Mouse (Mus musculus) kidney, postnatal 0 days (tissue): ENCODE data around the gene Cyren. TPM values are rescaled to one million over a fixed set of nuclear protein-coding genes. Genes with fewer than 3 reads are reported as not detected.

Experiments used
- ATAC-seq: fragments of 200-750 bp; cut with Nextera tagmentation; replicated peaks from 2 replicates; pipeline ENCODE4 v1.8.0; 2017; ENCODE audit warnings: low read depth, moderate number of reproducible peaks, moderate TSS enrichment, moderate library complexity; ENCODE audit not compliant: low FRiP score
- DNase-seq: peaks from one replicate; pipeline ENCODE4 v3.0.0-alpha.2; 2016; ENCODE audit warnings: low spot score
- H3K27ac ChIP-seq: fragments of 300-500 bp; sonication (generic); 2 replicates; pipeline ENCODE4 v1.5.1; 2014; ENCODE audit warnings: mild to moderate bottlenecking
- H3K27me3 ChIP-seq: fragments of 300-500 bp; sonication (generic); 2 replicates; pipeline ENCODE4 v1.6.1; 2014; ENCODE audit warnings: low read length, mixed read lengths; ENCODE audit not compliant: insufficient read depth
- H3K36me3 ChIP-seq: fragments of 300-500 bp; sonication (generic); 2 replicates; pipeline ENCODE4 v1.6.1; 2014; ENCODE audit warnings: low read length, mixed read lengths; ENCODE audit not compliant: insufficient read depth
- H3K4me1 ChIP-seq: fragments of 300-500 bp; sonication (generic); replicated peaks from 2 replicates; pipeline ENCODE4 v1.6.1; 2014; ENCODE audit warnings: antibody characterized with exemption, low read length, mixed read lengths; ENCODE audit not compliant: insufficient read depth
- H3K4me2 ChIP-seq: fragments of 300-500 bp; sonication (generic); 2 replicates; pipeline ENCODE4 v1.6.1; 2014; ENCODE audit warnings: mild to moderate bottlenecking, low read length, moderate library complexity, mixed read lengths
- H3K4me3 ChIP-seq: fragments of 300-500 bp; sonication (generic); replicated peaks from 2 replicates; pipeline ENCODE4 v1.5.1; 2014; ENCODE audit warnings: low read depth, low read length
- H3K9ac ChIP-seq: fragments of 300-500 bp; sonication (generic); 2 replicates; pipeline ENCODE4 v1.6.1; 2014; ENCODE audit warnings: low read depth, low read length
- H3K9me3 ChIP-seq: fragments of 300-500 bp; sonication (generic); replicated peaks from 2 replicates; pipeline ENCODE4 v1.6.1; 2016; ENCODE audit warnings: low read length, inconsistent platforms, mixed read lengths
- CTCF ChIP-seq: IDR thresholded peaks from 2 replicates; pipeline ENCODE4 v1.5.1; 2016; ENCODE audit warnings: antibody characterized with exemption, low read depth, mild to moderate bottlenecking, moderate library complexity
- WGBS: fragments of 180-500 bp; shearing (Covaris S2); extraction: QIAGEN DNeasy Blood & Tissue Kit; methylation state at CpG from one replicate; pipeline ENCODE4 v1.1.7; 2014; 5-methylcytosine and 5-hydroxymethylcytosine counted together
- polyA plus RNA-seq: library from polyadenylated mRNA; unstranded; fragments of >200 nt; fragmentation: Nextera tagmentation; extraction: Ambion mirVana; gene quantifications from 2 replicates; pipeline ENCODE4 v1.2.1, GENCODE M21; 2015

Gene Cyren
- polyA plus RNA-seq, 1 experiment from 2014 or later = 9.6 TPM

DNA sequence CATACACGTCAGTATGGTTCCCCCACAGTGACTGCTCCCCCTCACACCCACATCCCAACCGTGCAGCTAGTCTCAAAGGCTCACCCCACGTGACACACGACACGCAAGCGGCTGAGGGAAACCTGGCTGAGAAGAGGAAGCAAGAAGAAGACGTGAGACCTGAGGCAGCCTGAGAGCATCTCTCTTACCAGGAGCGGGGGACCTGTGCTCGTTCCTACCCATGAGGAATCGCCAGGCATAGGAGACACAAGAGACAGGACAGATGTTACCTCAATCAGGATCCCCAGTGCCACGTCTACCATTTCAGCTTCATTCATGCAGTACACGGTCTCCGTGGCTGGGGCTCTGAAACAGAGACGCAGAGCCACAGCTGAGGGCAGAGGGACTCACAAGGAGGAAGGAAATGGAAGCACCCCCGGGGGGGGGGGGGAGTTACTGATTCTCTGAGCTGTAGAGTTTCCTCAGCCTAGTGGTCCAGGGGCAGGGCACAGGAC, 2.5 kb downstream of the Cyren start:
- Histone ChIP-seq H3K9me3 (no peaks in the 10 kb centered on the region), H3K27ac (peak overlapping the region; percentile 82), H3K36me3 (no peaks in the 10 kb centered on the region), H3K9ac (no peak overlapping the region), H3K4me3 (no peak overlapping the region), H3K4me2 (peak overlapping the region; percentile 15; the same call in 1 of the 2 replicates), H3K4me1 (peaks cover 14% of the 10 kb centered on the region), H3K27me3 (no peaks in the 10 kb centered on the region)
- DNase-seq (no peak), ATAC-seq (no peak)
- TF ChIP-seq CTCF = no peak
- whole genome bisulfite sequencing = 74% methylated on average over 15 of the region's 15 CpGs

DNA sequence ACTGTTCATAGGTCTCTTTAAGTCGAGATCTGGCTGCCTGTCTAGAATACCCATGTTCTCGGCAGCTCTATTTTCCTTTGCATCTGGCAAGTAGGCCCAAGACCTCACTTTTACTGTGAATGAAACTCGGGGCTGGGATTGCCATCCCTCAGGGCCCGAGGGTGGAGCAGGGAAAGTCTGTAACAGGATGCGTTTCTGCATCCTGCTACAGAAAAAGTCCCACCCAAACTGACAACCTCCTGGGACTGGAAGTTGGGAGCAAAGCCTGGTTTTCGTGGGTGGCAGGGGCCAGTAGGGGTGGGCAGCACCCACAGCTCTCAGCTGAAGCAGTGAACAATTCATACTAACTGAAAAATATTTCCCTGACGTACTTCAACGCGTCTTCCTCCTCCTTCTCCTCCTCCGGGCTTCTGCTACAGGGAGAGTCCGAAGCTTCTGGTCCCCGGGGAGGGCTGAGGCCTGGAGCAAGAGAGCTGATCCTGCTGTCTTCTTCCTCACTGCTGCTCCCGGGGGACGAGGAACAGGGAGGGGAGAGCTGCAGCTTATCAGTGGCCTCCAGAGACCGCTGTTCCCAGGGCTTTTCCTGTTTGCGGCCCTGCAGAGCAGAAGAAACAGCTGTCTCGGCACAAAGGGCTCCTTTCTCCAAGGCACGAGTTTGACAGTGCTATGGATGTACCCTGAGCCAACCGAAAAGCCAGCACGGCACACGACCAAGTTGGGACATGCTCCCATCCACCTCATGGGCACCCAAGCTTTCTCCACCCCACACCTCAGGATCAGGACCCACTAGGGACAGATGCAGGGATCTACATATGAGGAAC, 3.5 kb downstream of the Cyren start:
- Histone ChIP-seq H3K36me3 (no peaks in the 10 kb centered on the region), H3K27me3 (no peaks in the 10 kb centered on the region), H3K9ac (0 out of 2 replicates have a peak overlapping the region, but pooled peaks have one; percentile 18), H3K4me3 (no peak overlapping the region), H3K27ac (peak overlapping the region; percentile 82), H3K9me3 (no peaks in the 10 kb centered on the region), H3K4me1 (peaks cover 14% of the 10 kb centered on the region), H3K4me2 (no peak overlapping the region; the same call in 1 of the 2 replicates)
- TF ChIP-seq CTCF = peak; percentile 46; the same call in 1 of the 2 replicates
- DNase-seq = peak; percentile 85
- WGBS = 51% methylated on average over 21 of the region's 21 CpGs
- no peak for ATAC-seq

DNA sequence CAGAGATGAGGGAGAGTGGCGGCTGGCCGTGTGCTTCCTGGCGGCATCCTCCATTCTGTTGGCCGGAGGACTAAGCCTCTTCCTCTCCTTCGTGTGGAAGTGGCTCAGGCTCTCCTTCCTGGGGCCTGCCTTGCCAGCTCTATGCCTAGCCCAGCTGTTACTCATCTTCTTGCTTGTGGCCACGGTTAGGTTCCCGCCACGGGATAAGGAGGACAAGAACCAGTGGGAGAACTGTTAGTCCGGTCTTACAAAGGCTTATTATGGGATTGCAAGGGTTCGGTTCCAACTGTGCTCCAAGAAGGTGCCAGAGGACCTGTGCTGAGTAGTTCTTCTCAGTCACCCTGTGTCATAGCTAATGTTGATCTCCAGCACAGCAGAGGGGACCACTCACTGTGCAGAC, 5.0 kb downstream of the Cyren start:
- no peak for TF ChIP-seq CTCF
- Histone ChIP-seq H3K4me2 (no peak overlapping the region), H3K9me3 (no peaks in the 10 kb centered on the region), H3K4me3 (no peak overlapping the region), H3K27me3 (no peaks in the 10 kb centered on the region), H3K36me3 (no peaks in the 10 kb centered on the region), H3K4me1 (peaks cover 8% of the 10 kb centered on the region; the same call in 1 of the 2 replicates), H3K9ac (no peak overlapping the region), H3K27ac (no peak overlapping the region)
- 81% methylated on average over 10 of the region's 10 CpGs for WGBS
- ATAC-seq (no peak), DNase-seq (no peak)

DNA sequence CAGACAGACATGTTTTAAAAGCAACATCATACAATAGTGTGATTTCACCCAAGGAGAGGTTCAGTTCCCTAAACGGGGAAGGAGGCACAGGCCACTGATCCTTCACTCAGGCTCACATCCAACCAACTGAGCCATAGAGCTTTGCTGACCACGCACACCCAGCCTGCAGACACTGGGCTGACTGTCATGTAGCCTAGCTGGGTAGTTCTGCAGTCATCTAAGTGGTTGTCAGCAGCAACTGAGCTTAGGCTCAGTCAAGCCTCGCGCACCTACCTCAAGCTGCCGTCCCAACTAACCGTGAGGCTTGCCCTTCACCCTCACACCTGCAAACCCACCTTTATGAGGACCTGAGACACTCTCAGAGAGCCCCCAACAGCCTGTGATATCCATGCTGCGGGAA, 5.9 kb downstream of the Cyren start:
- DNase-seq = no peak
- Histone ChIP-seq H3K27ac (no peak overlapping the region), H3K4me3 (no peak overlapping the region), H3K4me1 (0 out of 2 replicates have a peak, but pooled peaks cover 4% of the 10 kb centered on the region), H3K9ac (no peak overlapping the region), H3K4me2 (no peak overlapping the region), H3K9me3 (no peaks in the 10 kb centered on the region), H3K27me3 (no peaks in the 10 kb centered on the region), H3K36me3 (no peaks in the 10 kb centered on the region)
- 86% methylated on average over 7 of the region's 7 CpGs for WGBS
- TF ChIP-seq CTCF = no peak
- ATAC-seq = no peak

DNA sequence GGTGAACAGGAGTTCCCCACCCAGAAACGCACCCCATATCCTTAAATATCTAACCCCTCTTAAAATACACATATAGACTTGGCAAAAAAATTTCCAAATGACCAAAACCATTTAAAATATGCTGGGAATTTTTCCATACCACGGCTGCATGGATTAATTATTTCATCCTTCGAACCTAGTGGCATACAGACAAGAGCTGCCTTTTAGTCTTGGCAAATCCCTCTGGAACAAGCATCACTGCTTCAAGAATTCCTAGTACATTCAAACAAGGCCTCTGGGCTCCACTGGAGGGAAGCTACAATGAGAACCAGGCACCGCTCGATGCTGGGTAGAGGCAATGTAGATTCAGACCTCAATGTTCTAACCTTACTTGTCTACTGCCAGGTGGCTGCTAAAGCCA, 7.1 kb downstream of the Cyren start:
- Histone ChIP-seq H3K4me2 (no peak overlapping the region), H3K4me3 (no peak overlapping the region), H3K27ac (no peak overlapping the region), H3K36me3 (no peaks in the 10 kb centered on the region), H3K9me3 (no peaks in the 10 kb centered on the region), H3K27me3 (no peaks in the 10 kb centered on the region), H3K4me1 (no peaks in the 10 kb centered on the region), H3K9ac (no peak overlapping the region)
- no peak for TF ChIP-seq CTCF
- ATAC-seq (no peak), DNase-seq (no peak)
- WGBS = 70% methylated on average over 5 of the region's 5 CpGs

- ATAC-seq (no peak), DNase-seq (no peak)
- TF ChIP-seq CTCF = no peak
- Histone ChIP-seq H3K4me2 (no peak overlapping the region), H3K36me3 (no peaks in the 10 kb centered on the region), H3K27ac (peak overlapping the region; percentile 37; the same call in 1 of the 2 replicates), H3K9ac (no peak overlapping the region), H3K9me3 (no peaks in the 10 kb centered on the region), H3K4me1 (peaks cover 3% of the 10 kb centered on the region), H3K27me3 (no peaks in the 10 kb centered on the region), H3K4me3 (no peak overlapping the region)
- 66% methylated on average over 5 of the region's 5 CpGs for WGBS
Observed at GRCm38 (mm10) chr6:34870136-34870535, 7.7 kb downstream of the Cyren start.
